Comparison of ENCODE assay signal across 24 mouse cellular contexts in genomic region chr7:28271761-28272160, GRCm38 (mm10). TPM values are rescaled to one million over a fixed set of nuclear protein-coding genes. Genes with fewer than 3 reads are reported as not detected.
DNase-seq lines count a peak whose midpoint lies in the region; ATAC-seq and TF ChIP-seq lines count a peak whose summit lies in the region.
"Had no signal": no experiment of that assay in that cellular context is flagged by ENCODE, and none has a peak within 500 bp of the region (broad histone marks: within the 10 kb centered on the region; RNA-seq: fewer than 3 reads in every experiment).

No protein-coding gene starts in this region.

- intact Hi-C loops in gastrocnemius, postnatal 36 days (cut with DNase I) = no loop called here

- no peaks in the 10 kb centered on the region; the same call in 1 of the 2 replicates for H3K36me3 ChIP-seq in testis, adult 2 months (ENCODE audit: control insufficient read depth, insufficient read depth, low read length)

- H3K27me3 ChIP-seq in testis, adult 2 months (ENCODE audit: control insufficient read depth, insufficient read depth, low read length) = no peaks in the 10 kb centered on the region
- H3K27me3 ChIP-seq: forebrain, embryonic 15.5 days; hindbrain, embryonic 12.5 days had no signal

- no peak overlapping the region for H3K27ac ChIP-seq in layer of hippocampus, adult 2 months
- no peak overlapping the region for H3K27ac ChIP-seq in testis, adult 2 months (ENCODE audit: control insufficient read depth, insufficient read depth, low read depth, low read length)
- H3K27ac ChIP-seq: forebrain, embryonic 15.5 days; heart, embryonic 10.5 days; hindbrain, embryonic 12.5 days had no signal

- no peak for DNase-seq in layer of hippocampus, adult 2 months (ENCODE audit: low spot score in 2 of 2)
- no peak for DNase-seq in layer of hippocampus, adult 11-12 months (ENCODE audit: low spot score)
- DNase-seq in testis, postnatal 14 days (ENCODE audit: low spot score) = no peak
- DNase-seq in ZHBTc4 (ENCODE audit: low read depth, low spot score) = peak; percentile 75
- DNase-seq in gastrocnemius, postnatal 36 days = no peak
- DNase-seq: cerebellum, adult 18-20 months; cerebellum, postnatal 36 days; heart, postnatal 10 days; kidney, adult 11 months; kidney, postnatal 14 days; lung, postnatal 10 days; right cerebral cortex, adult 18-20 months had no signal

- H3K4me1 ChIP-seq in testis, adult 2 months (ENCODE audit: control insufficient read depth, insufficient read depth, low read length) = peaks cover 5% of the 10 kb centered on the region
- H3K4me1 ChIP-seq: heart, embryonic 10.5 days had no signal

- TF ChIP-seq CTCF in layer of hippocampus, adult 2 months (conservative IDR thresholded peaks at IDR 0.05) = peak; percentile 61
- 0 out of 2 replicates have a peak, but pooled peaks have one; percentile 29 for TF ChIP-seq CTCF in testis, adult 2 months (IDR thresholded peaks at IDR 0.05; ENCODE audit: control insufficient read depth, insufficient read depth, insufficient replicate concordance, low read depth, low read length)

- no peak for TF ChIP-seq POLR2A in testis, adult 2 months (IDR thresholded peaks at IDR 0.05; ENCODE audit: control insufficient read depth, low read depth, low read length)

- no peak overlapping the region for H3K4me3 ChIP-seq in layer of hippocampus, adult 2 months
- H3K4me3 ChIP-seq in testis, adult 2 months (ENCODE audit: control insufficient read depth, low read depth, low read length) = no peak overlapping the region
- H3K4me3 ChIP-seq: erythroblast, embryonic 14.5 days; forebrain, embryonic 15.5 days; heart, embryonic 10.5 days; hindbrain, embryonic 12.5 days; megakaryocyte, embryonic 14.5 days had no signal

- ATAC-seq in cerebellum, adult (ENCODE audit: insufficient number of reproducible peaks, low FRiP score, low TSS enrichment) = no peak
- ATAC-seq: forebrain, embryonic 15.5 days; midbrain, embryonic 16.5 days had no signal

RNA-seq across cellular contexts. Expression of gene Eid2, which starts 4.1 kb away (rescaled TPM):
- total RNA-seq in layer of hippocampus, adult 2 months (2021) = 10 to 100 TPM; 58.3 to 59.0 TPM
- 6.0 and 6.1 TPM in 2 replicates for polyA plus RNA-seq in testis, adult 2 months (2012; rRNA removed)
- 1 to 10 TPM; 4.9 to 6.3 TPM for total RNA-seq in gastrocnemius, postnatal 36 days (2021)

RNA-seq across cellular contexts. Expression of gene Eid2b, which starts 5.8 kb away (rescaled TPM):
- total RNA-seq in layer of hippocampus, adult 2 months (2021) = 10 to 100 TPM; 34.3 to 37.5 TPM
- 13.9 and 19.5 TPM in 2 replicates for polyA plus RNA-seq in testis, adult 2 months (2012; rRNA removed)
- total RNA-seq in gastrocnemius, postnatal 36 days (2021) = 1 to 10 TPM; 5.2 to 5.9 TPM

RNA-seq across cellular contexts. Expression of gene Selenov, which starts 19.2 kb away (rescaled TPM):
- under 1 TPM; 0.38 to 0.79 TPM for total RNA-seq in layer of hippocampus, adult 2 months (2021)
- polyA plus RNA-seq in testis, adult 2 months (2012; rRNA removed) = 408 and 454 TPM in 2 replicates
- not detected for total RNA-seq in gastrocnemius, postnatal 36 days (2021)
- total RNA-seq: adrenal gland, adult 18-20 months; gastrocnemius, adult 8-10 months; heart, postnatal 10 days had no signal
- polyA plus RNA-seq: embryonic facial prominence, embryonic 11.5 days; erythroblast, embryonic 14.5 days; heart, embryonic 10.5 days; small intestine, adult 2 months had no signal

RNA-seq across cellular contexts. Expression of gene Dll3, which starts 30.3 kb away (rescaled TPM):
- total RNA-seq in layer of hippocampus, adult 2 months (2021) = 1 to 10 TPM; 1.8 to 1.9 TPM
- polyA plus RNA-seq in testis, adult 2 months (2012; rRNA removed) = 24.9 and 31.9 TPM in 2 replicates
- total RNA-seq in gastrocnemius, postnatal 36 days (2021) = not detected
- total RNA-seq: gastrocnemius, adult 8-10 months; heart, postnatal 10 days had no signal
- polyA plus RNA-seq: erythroblast, embryonic 14.5 days had no signal

RNA-seq across cellular contexts. Expression of gene Timm50, which starts 40.1 kb away (rescaled TPM):
- total RNA-seq in layer of hippocampus, adult 2 months (2021) = 10 to 100 TPM; 37.8 to 38.5 TPM
- 25.6 and 27.6 TPM in 2 replicates for polyA plus RNA-seq in testis, adult 2 months (2012; rRNA removed)
- total RNA-seq in gastrocnemius, postnatal 36 days (2021) = 10 to 100 TPM; 41.9 to 42.5 TPM

Comparison
In these comparisons a context has a peak if more than half of its experiments do, and no peak if none do; other contexts are left out.
1. RNA of gene Eid2, which starts 4.1 kb away (total RNA-seq): 58.3 to 59.0 TPM in layer of hippocampus, adult 2 months; 4.9 to 6.3 TPM in gastrocnemius, postnatal 36 days; every median in the first group is over 4 times any median in the second.
2. RNA of gene Eid2b, which starts 5.8 kb away (total RNA-seq): 34.3 to 37.5 TPM in layer of hippocampus, adult 2 months; 5.2 to 5.9 TPM in gastrocnemius, postnatal 36 days; every median in the first group is over 4 times any median in the second.